Mouse (Mus musculus) small intestine, adult 2 months (tissue): Measurements from ENCODE around the gene Gtsf1l. TPM values are rescaled to one million over a fixed set of nuclear protein-coding genes. Genes with fewer than 3 reads are reported as not detected.

Experiments
- H3K27ac ChIP-seq: fragments of 200-500 bp; 2 replicates; pipeline ENCODE4 v1.5.1; 2012; ENCODE audit warnings: low read depth, low read length, control low read depth, inconsistent platforms; ENCODE audit not compliant: insufficient read depth
- H3K27me3 ChIP-seq: fragments of 200-500 bp; 2 replicates; pipeline ENCODE4 v1.6.1; 2012; ENCODE audit warnings: mild to moderate bottlenecking, moderate library complexity, low read length, inconsistent platforms; ENCODE audit not compliant: control insufficient read depth, insufficient read depth
- H3K36me3 ChIP-seq: fragments of 200-500 bp; 2 replicates; pipeline ENCODE4 v1.6.1; 2012; ENCODE audit warnings: mild to moderate bottlenecking, low read length, control low read depth, inconsistent platforms; ENCODE audit not compliant: control insufficient read depth, insufficient read depth
- H3K4me1 ChIP-seq: fragments of 200-500 bp; 2 replicates; pipeline ENCODE4 v1.6.1; 2012; ENCODE audit warnings: low read length, inconsistent platforms, mixed read lengths; ENCODE audit not compliant: control insufficient read depth, insufficient read depth, insufficient read length
- H3K4me3 ChIP-seq: fragments of 200-500 bp; 2 replicates; pipeline ENCODE4 v1.5.1; 2012; ENCODE audit warnings: low read depth, mild to moderate bottlenecking, control low read depth, inconsistent platforms, low read length, moderate library complexity
- CTCF ChIP-seq: fragments of 200-500 bp; IDR thresholded peaks from 2 replicates; pipeline ENCODE4 v1.5.1; 2012; ENCODE audit warnings: low read depth, mild to moderate bottlenecking, control low read depth, inconsistent platforms, low read length, moderate library complexity, mixed read lengths; ENCODE audit not compliant: insufficient replicate concordance, insufficient read length; ENCODE audit errors: extremely low read depth
- POLR2A ChIP-seq: fragments of 200-500 bp; IDR thresholded peaks from 2 replicates; pipeline ENCODE4 v1.6.1; 2012; ENCODE audit warnings: low read depth, mild to moderate bottlenecking, control low read depth, inconsistent platforms, low read length, moderate library complexity
- WGBS: fragments of 180-500 bp; shearing (Covaris S2); methylation state at CpG from one replicate; pipeline ENCODE4 v1.1.7; 2018; 5-methylcytosine and 5-hydroxymethylcytosine counted together
- polyA plus RNA-seq: library from polyadenylated mRNA; depleted of rRNA; stranded (reverse); fragments of >200 nt; gene quantifications from 2 replicates; pipeline ENCODE4 v1.2.3, GENCODE M21; 2012; rRNA removed

Gtsf1l gene
- polyA plus RNA-seq: not detected in 2 replicates

DNA sequence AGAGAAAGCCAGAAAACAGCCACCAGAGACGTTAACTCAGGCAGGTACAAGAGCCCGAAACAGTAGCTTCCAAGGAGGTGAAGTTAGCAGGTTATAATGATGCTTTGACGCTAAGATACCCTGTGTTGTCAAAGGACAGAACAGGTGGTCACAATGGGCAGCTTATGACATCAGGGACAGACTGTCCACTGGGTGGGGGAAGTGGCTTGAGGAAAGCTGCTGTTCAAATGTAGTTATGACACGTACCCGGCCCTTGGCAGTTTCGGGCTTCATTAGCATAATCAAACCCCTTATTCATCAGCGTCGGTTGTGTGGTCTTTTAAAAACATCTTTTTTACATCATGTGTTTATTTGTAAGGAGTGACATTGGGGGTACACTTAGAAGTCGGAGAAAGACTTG lies at the start of gene Gtsf1l:
Gtsf1l (minus strand) TSS at position 128 of the 400 bp plus-strand sequence.
- no peaks in the 10 kb centered on the region for H3K36me3 ChIP-seq
- H3K27me3 ChIP-seq: no peaks in the 10 kb centered on the region
- WGBS: 81% methylated on average over 9 of the region's 9 CpGs
- H3K27ac ChIP-seq: no peak within 1 kb of the TSS
- H3K4me1 ChIP-seq: no peaks in the 10 kb centered on the region
- no peak within 1 kb of the TSS for H3K4me3 ChIP-seq
- no peak for TF ChIP-seq POLR2A
- no peak for TF ChIP-seq CTCF

DNA sequence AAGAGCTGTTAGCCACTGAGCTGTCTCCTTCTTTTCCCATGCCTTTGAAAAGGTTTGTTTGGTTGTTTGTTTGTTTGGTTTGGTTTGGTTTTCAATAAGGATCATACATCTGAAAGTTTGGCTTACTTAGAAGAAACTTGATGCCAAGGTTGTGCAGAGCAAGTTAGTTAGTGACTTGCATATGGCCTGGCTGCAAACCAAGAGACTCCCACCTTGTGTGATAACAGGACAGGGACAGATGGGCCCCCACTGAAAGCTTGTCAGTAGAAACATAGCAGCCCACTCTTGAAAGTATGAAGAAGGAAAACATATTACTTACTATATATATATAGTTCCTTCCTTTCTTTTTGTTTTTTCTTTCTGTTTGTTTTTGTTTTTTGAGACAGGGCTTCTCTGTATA lies 49.3 kb upstream of the Gtsf1l start:
- Histone ChIP-seq H3K4me1 (no peaks in the 10 kb centered on the region), H3K27me3 (0 out of 2 replicates have a peak, but pooled peaks cover 2% of the 10 kb centered on the region), H3K36me3 (no peaks in the 10 kb centered on the region), H3K27ac (no peak overlapping the region), H3K4me3 (no peak overlapping the region)
- no peak for TF ChIP-seq CTCF
- no peak for TF ChIP-seq POLR2A

DNA sequence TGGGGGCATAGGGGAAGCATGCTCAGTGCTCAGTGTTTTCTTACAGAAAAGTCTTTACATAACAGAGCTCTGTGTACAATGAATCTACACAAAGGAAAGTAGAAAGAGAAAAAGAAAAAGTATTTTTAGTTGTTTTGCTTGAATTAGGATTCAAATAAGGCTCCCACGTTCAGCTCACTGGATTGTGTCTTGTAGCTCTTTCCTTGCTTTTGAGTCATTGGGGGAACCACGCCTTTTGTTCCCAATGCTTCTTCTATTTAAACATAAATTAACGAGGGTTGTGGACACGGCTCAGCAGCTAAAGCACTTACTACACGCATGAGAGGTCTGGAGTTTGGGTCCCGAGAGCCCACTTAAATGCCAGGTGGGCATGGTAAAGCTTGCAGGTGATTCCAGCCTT lies 48.3 kb upstream of the Gtsf1l start:
- Histone ChIP-seq H3K4me3 (no peak overlapping the region), H3K27me3 (no peaks in the 10 kb centered on the region), H3K4me1 (no peaks in the 10 kb centered on the region), H3K36me3 (no peaks in the 10 kb centered on the region), H3K27ac (no peak overlapping the region)
- 64% methylated on average over 6 of the region's 6 CpGs for WGBS
- TF ChIP-seq CTCF (no peak), POLR2A (no peak)

DNA sequence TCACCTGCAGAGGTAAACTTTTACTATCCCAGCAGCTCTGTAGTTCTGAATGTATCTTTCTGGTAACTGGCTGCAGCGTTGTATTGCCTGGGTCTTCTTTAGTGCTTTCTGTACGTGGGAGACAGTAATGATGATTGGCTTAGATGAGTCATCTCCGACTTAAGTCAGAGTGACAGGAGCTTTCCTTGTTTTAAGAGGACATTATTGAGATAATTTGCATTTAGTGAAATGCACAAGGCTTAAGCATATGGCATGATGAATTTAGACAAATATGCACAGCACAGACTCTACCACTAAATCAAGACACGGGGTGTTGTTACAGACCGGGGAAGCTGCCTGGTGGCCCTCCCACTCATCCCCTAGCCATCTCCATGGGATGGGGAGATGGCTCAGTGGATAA lies 44.7 kb upstream of the Gtsf1l start:
- Histone ChIP-seq H3K36me3 (no peaks in the 10 kb centered on the region), H3K27me3 (no peaks in the 10 kb centered on the region), H3K4me1 (no peaks in the 10 kb centered on the region), H3K4me3 (no peak overlapping the region), H3K27ac (no peak overlapping the region)
- 80% methylated on average over 5 of the region's 5 CpGs for WGBS
- TF ChIP-seq POLR2A: no peak
- no peak for TF ChIP-seq CTCF

DNA sequence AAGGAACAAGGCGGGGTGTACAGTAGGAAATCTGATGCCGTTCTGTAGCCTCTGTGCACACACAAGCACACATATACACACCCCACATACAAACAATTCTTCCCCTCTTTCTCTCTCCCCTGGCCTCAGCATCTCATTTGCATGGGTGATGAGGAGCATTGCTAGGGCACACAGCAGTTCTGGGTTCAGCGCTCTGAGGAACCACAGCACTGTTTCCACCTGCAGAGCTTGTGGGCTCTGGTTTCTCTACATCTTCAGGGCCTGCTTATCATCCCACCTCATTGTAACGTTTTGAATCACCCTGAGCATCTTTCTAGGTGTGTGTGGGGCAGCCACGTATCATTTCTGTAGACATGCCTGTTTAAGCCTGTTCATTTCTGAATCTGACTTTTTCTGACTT lies 43.2 kb upstream of the Gtsf1l start:
- H3K27me3 ChIP-seq: no peaks in the 10 kb centered on the region
- no peak for TF ChIP-seq POLR2A
- no peak for TF ChIP-seq CTCF
- no peak overlapping the region for H3K4me3 ChIP-seq
- 71% methylated on average over 5 of the region's 5 CpGs for WGBS
- H3K4me1 ChIP-seq: no peaks in the 10 kb centered on the region
- H3K36me3 ChIP-seq: no peaks in the 10 kb centered on the region
- no peak overlapping the region for H3K27ac ChIP-seq

DNA sequence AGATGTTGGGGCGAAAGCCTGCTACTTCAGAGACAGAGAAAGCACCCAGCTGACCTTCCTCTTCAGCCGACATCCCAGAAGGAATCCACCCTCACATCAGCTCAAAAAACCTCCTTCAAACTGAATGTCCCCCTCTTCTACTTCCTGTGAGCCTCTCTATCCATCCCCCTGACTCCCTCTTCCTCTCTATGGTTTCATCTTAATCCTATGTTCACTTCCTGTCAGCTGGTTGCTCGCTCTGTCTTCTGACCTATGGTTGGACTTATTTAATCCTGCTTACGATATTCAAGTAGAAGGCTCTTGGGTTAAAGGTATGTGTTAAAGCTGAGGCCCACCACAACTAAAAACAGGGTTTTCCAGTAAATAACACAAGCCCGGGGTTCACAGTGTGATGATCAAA lies 35.8 kb upstream of the Gtsf1l start:
- Histone ChIP-seq H3K36me3 (no peaks in the 10 kb centered on the region), H3K27me3 (peaks cover 4% of the 10 kb centered on the region; the same call in 1 of the 2 replicates), H3K4me3 (no peak overlapping the region), H3K4me1 (peaks cover 3% of the 10 kb centered on the region), H3K27ac (peak overlapping the region; percentile 23; the same call in 1 of the 2 replicates)
- WGBS: 77% methylated on average over 5 of the region's 5 CpGs
- no peak for TF ChIP-seq CTCF
- TF ChIP-seq POLR2A: no peak

DNA sequence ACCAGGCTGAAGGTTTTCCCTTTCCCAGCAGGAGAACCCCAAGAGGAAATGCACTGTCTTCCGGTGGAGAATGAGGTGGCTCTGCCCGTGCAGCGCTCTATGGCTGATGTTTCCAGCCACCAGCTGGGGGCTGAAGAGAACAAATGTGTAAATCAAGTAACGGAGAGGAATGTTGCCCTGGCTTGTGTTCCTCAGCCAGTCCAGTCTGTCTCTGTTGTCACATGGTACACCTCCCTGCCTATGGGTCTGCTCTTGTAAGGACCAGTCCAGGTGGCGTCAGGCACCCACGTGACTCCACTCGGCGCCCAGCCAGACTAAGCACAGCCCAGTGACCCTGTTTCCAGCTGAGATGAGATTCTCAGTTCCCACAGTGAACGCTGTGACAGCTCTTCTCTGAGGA lies 34.7 kb upstream of the Gtsf1l start:
- Histone ChIP-seq H3K4me1 (peaks cover 3% of the 10 kb centered on the region), H3K27ac (no peak overlapping the region; the same call in 1 of the 2 replicates), H3K4me3 (0 out of 2 replicates have a peak overlapping the region, but pooled peaks have one; percentile 6), H3K27me3 (peaks cover 4% of the 10 kb centered on the region; the same call in 1 of the 2 replicates), H3K36me3 (no peaks in the 10 kb centered on the region)
- 8% methylated on average over 9 of the region's 9 CpGs for WGBS
- TF ChIP-seq POLR2A (no peak), CTCF (no peak)

DNA sequence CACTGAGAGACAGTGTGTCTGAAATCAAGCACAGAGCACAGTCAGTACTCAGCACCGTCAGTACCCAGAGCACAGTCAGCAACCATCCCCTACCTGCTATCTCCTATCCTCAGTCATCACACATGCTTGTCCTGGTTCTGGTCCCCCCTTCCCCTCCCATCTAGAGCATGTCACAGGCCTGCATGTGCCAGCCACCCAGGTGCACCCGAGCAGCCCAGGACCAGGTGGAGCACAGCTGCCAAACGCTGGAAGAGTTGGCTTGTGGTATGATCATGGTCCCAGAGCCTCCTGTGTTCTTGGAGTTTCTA lies 33.7 kb upstream of the Gtsf1l start:
- no peak for TF ChIP-seq POLR2A
- no peak for TF ChIP-seq CTCF
- no peaks in the 10 kb centered on the region for H3K36me3 ChIP-seq
- H3K27ac ChIP-seq: peak overlapping the region; percentile 16
- peaks cover 3% of the 10 kb centered on the region for H3K4me1 ChIP-seq
- WGBS: 76% methylated on average over 3 of the region's 3 CpGs
- H3K4me3 ChIP-seq: no peak overlapping the region
- peaks cover 4% of the 10 kb centered on the region; the same call in 1 of the 2 replicates for H3K27me3 ChIP-seq
